Mouse (Mus musculus) right cerebral cortex, postnatal 10 days (tissue): Measurements from ENCODE around the gene Myo16.

Experiments used
- DNase-seq, 2 experiments: peaks; one replicate each; pipeline ENCODE4 v3.0.0; 2021; ENCODE audit warnings: low spot score in 2 of 2

Gene Myo16

DNA sequence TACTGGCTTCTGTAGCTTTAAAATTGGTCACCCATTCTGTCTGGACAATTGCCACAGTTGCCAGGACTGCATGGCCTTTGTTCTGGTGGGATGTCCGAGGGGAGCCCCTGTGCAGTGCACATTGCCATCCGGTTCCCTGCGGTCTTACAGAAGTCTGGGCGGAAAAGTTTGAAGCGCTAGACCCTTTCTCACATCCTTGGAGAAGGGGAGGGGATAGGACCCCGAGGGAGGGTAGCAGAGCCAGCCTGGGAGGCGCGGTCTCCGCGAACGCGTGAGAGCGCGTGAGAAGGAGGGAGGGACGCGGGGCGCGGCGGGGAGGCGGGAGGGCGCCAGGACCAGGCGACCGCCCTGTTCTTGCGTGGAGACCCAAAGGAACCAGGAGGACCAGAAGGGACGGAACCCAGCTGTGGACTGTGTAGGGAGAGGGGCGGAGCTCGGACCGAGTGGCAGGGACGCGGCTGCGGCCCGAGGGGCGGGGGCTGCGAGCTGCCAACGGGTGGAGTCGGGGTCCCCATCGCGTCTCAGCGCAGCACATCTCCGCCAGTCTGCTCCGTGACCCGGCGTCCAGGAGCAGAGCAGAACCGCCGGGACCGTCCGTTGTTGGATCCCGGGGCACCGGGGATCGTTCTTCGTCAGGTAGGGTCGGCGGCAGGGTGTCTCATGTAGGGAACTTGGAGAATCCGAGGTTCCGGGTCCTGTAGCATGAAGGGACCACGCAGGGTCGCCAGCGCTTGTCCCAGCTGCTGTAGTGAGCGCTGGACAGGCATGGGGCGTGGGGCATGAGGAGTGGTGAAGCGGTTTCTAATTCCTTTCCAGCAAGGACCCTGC is at the start of gene Myo16:
Myo16 (plus strand) TSS at position 301 of the 828 bp plus-strand sequence.
- DNase-seq, result peak; percentile 57 to 61

DNA sequence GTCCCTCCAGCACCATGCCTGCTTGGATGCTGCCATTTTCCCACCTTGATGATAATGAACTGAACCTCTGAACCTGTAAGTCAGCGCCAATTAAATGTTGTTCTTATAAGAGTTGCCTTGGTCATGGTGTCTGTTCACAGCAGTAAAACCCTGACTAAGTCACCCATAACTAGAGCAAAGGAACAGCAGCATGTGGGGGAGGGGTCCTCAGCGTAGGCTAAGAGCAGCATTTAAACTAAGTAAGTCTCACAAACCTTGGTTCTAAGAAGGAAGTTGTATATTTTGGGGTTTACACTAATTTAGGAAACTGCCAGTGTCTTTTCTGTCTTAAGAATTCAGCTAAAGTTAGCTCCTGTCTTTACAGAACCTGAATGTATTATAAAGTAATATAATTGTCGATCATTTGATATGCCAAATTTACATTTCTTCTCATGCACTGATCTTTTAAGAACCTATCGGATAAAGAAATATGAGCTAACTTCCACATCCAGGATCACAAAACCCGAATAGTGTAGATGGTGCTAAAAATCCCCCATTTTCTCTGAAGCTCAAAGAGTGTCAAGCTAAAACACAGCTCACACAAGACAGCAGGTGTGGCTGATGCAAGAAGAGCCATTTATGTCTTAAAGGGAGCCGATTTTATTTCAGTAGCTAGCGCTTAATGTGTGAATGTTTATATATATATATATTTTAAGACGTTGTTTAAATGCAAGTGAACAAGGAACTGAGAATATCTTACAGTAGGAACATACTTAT is 45.0 kb upstream of the Myo16 start:
- DNase-seq, result peak; percentile 62 to 65

DNA sequence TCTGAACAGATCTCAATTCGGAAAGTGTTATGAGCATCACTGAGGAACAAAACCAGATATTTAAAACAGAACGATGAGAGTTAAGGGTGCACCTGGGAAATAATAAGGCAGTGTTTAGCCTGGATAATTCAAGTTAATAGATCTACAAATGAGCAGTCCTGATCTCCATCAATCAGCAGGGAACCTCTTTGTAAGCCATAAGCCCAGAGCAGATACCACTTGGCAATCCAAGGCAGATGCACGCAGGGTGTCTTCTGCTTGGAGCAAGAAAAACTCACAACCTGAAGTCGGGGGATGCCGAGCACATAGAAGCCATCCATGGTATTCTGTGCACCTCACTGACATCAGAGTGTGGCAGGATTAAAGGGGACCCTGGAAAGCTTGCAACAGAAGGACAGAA is 31.0 kb upstream of the Myo16 start:
- no peak for DNase-seq

DNA sequence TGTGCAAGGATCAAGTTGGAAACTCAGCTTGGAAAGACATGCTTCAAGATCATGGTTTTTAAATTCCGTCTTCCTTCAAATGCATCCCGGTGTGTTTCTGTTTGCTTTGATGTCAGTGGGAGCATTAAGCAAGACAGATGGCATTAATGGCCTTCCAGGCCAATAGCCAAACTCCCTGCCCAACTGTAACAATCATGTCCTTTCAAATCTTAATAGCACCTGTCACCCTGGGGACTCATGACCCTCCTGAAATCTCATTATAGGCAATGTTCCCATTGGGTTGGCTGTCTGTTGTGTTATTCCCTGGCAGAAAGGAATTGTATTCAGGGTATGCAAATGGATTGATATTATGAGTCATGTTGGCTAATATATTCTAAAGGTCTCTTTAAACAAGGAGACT is 30.3 kb upstream of the Myo16 start:
- no peak for DNase-seq

DNA sequence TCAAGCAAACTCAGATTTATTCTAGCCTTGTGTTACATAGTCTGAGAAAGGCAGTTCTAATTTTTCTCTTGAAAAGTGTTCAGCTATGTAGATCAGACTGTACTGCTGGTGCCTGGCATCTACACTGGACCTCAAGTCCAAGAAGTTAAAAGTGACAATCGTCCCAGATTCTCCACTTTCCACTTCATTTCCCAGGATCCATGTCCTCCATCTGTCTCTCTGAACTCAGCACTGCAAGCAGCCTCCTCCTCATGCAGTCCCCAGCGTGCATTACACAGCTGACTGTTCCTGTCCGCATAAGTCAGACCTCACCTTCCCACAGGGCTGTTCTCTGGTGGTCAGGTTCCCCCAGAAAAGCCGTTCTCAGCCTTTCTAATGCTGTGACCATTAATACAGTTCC is 28.0 kb upstream of the Myo16 start:
- DNase-seq, result peak in 1 of 2 experiments; percentile 43

DNA sequence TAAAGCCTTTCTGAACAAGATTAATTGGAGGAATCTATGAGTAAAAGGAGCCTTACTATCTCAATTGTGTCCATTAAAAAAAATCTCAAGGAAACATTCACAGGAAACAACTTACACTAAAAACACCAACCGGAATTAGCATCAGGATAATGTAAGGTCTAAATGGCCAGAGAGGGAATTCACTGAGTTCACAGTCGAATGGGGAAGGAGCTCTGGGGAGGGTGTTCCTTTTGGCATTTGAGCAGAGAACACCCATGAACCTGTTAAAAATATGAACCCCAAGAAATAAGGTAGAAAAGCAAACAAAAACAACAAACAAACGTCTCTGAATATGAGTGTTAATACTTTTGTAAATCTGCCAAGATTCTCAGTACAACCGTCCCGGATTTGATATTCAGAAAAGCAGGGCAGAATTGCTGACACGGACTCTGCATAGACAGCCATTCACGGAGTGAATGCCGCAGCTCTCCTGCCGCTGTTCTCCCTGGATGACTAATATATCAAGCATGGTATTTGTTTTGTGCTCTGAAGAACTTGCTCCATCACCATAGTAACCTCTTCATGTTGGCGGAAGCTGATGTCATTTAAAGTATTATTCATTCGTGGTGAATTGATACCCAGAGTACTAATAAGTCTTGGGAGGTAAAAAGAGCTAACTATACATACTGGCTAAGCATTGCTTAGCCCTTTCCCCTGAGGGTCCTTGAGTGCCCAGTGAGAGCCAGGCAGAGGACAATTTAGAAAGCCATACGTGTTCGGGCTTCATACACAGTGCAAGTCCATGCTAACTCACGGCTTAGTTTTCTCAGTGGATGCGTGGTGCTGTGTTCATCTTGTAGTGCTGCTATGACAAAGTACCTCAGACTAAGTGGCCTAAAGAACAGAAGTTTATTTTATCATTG is 22.9 kb upstream of the Myo16 start:
- DNase-seq, result peak in 1 of 2 experiments; percentile 50

DNA sequence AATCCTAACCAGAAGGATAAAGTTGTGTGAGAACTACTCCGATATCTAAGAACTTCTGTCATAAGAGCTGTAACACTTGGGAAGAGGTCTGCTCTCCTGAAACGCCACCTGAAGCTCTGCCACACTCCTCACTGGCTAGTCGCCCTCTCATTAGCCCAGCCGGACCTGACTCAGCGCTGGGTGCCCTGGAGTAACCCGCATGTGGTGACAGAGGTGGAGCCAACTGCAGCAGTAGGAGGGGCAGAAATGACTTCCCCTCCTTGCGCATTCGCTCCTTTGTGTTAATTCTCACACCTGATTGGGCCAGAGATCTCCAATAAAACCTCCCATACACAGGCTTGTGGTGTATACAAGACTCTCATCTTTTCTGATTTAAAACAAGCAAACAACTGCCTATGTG is 14.2 kb upstream of the Myo16 start:
- DNase-seq, result no peak

DNA sequence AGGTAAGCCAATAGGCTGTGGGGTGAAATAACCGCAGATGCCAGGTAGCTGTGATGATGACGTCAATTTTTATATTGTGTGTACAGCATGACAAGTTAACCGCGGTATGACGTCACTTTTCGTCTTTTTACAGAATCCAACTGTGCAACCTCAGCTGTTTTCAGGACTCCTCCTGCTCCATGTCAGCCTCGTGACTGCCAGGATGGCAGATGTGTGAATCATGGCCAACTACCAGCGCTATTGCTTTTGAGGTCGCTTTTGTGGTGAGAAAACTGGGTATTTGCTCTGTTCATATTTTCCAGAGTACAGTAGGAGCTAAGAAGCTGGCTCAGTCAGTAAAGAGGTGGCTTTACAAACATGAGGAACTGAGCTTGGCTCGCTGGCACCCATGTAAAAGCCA is 9.8 kb upstream of the Myo16 start:
- DNase-seq, result no peak

DNA sequence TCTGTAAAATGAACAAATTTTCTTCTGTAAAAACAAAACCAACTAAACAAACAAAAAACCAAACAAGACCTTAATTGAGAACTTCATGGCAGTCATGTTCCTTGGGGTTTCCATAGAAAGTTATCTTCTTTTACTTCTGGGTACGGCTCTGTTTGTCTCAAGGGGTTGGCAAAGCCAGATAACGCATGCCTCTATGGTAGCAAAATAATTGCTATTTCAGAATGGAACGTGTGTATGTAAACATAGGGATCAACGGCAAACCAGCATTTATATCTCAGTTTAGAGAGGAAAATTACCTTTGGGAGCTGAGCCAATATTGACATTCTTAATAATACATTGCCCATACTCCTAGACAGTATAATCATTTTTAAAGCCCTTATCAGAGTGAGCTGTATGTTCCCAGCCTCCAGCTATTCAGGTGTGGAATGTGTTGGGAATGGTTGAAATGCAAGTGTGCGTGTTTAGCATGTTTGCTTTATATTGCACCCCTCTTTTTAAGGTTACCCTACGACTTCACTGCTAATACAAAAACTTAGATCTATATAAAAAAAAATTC is 1.9 kb upstream of the Myo16 start:
- DNase-seq, result no peak

DNA sequence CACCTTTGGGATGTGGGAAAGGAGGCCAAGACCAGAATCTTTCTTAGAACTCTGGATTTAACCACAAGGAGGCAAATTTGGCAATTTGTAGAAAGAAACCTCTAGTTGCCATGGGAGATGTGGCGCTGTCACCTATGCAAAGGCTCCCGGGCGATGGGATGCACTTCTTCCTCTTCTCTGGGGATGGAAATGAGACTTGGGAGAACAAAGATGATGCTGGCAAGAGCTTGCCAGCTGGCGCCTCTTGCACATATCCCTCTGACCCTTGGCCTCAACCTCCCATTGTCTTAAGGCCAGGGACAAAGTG is 681 bp downstream of the Myo16 start:
- DNase-seq, result no peak

DNA sequence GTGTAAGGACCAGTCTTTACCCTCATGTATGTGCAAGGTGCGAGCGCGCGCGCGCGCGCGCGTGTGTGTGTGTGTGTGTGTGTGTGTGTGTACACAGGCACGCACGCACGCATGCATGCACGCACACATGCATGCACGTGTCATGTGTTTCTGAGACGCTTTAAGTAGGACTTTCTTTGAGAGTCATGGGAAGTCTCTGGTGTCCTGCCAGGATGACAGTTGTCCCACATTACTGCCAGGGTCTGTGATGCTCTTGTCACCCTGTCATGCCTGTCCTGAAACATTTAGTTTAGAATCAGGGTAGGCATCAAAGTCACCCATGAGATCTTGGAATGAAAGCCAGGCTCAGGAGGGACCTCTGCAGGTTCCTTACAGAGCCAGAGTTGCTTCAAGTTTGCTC is 1.4 kb downstream of the Myo16 start:
- no peak for DNase-seq

DNA sequence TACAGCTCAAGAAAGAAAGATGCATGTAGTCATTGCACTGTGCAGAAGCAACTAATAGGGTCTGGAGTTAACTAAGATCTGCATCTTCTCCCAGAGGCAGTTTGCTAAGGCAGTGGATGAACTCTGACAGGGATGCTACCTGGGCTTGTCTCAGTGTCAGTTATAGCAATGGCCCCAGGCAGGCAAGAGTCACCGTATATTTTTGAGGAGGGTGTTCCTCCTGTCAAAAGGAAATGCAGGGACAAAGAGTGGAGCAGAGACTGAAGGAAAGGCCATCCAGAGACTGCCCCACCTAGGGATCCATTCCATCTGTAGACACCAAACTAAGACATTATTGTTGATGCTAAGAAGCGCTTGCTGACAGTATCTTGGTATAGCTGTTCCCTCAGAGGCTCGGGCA is 7.4 kb downstream of the Myo16 start:
- DNase-seq, result no peak

DNA sequence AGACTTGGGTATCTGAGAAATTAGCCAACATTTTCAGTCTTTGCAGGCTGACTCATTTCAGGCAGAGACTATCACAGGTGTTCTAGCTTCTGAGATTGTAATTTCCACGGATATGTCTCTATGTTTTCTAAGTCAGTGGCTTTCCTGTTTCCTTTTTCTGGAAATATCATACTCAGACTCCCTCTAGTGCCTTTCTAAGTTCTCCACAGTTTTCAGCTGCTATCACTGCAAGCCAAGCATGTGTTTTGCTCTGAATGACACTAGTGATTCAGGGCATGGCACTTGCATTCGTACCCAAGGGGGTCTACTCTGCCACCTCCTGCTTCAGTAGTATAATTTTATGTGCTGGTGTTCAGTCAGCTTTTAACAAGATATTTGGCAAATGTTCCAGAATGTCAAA is 11.2 kb downstream of the Myo16 start:
- DNase-seq, result no peak

DNA sequence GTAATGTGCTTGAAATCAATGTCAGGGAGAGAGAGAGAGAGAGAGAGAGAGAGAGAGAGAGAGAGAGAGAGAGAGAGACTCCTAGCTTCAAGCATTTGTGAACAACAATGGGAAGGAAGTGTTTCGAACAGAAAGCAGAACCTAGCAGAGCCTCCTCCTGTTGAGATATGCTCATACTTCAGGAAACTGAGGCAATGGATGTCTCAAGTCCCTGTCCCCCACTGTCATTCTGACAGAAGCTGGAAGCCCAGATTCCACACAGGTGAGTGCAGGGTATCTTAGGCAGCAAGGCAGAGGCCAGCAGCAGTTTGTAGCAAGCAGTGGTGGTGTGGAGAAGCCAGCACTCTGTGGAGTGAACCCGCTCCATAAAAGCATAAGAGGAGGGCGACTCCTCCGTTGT is 14.6 kb downstream of the Myo16 start:
- no peak for DNase-seq

DNA sequence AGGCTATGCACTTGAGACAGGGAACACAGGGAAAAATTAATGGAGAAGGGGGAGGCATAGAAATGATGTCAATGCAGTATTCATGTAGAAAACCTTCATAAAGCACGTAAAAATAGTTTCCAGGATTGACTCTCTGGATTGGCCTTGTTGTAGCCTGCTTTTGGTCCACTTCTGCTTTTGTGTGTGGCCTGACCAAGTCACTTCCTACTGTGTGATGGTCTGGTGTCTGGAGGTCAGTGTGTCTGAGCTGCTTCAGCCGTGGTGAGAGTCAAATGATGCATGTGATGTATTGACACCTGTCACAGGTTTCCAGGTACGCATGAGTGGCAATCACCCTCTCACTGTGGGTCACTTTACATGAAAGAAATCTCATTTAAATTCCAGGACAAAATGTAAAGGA is 16.2 kb downstream of the Myo16 start:
- DNase-seq, result no peak

DNA sequence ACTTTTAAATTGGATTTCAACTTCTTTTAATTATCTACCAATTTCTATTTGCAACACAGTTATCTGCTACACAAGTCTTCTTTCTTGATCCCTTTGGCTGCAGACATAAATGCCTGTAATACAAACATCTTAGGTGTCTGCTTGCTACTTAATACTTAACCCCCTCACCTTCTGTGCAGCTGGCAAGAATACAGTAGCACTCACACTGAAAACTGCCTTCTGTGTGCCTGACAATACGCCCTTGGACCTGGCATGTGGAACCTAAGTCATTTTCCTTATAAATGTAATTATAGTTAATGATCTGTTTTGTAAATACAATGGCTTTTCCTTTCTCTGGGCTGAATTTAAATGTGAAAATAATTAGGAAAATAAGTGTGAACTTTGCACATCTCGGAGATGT is 17.6 kb downstream of the Myo16 start:
- no peak for DNase-seq

DNA sequence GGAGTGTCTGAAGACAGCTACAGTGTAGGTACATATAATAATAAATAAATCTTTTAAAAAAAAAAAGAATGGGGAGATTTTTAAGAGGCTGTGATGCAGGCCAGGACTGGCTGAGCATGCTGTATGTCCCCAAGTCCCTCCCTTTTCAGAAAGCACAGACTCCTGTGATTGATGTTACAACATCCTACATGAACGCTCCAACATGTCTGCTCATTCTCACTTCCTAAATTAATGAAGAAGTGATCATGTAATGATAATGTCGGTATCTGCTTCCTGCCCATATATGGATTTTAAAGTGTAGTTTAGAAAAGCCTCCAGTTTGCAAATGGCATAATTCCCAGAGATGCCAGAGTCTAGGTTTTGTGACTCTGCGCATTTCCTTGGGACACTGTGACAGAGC is 18.6 kb downstream of the Myo16 start:
- DNase-seq, result no peak

DNA sequence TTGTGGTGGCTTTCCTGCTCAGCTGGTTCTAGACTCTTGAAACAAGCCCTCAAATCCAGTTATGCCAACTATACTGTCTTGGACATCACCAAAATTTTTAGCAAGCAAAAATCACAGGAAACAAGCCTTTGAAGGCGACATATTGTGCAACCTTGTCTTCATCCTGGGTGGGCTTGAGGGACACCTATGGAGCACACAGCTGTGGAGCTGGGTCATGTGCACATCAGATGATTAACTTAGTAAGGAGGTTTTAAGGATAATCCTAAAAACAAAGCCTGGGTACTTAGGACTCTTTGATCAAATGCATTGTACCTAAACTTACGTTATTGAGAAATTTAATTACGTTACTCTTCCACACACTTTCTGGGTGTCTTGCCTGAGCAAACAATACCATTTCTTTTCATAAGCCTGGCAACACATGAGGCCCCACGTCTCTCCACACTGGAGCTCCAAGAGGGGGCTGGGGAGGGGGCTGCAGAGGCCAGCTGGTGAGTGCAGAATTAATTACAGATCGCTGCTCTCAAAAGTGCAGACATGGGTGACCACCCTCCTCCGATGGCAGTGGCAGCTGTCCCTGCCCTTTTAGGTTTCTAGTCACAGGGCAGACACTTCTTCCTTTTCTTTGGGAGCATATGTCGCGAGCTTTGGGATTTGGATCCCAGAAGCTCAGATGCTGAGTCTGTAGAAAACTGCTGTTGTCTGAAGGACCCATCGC is 19.5 kb downstream of the Myo16 start:
- no peak for DNase-seq

DNA sequence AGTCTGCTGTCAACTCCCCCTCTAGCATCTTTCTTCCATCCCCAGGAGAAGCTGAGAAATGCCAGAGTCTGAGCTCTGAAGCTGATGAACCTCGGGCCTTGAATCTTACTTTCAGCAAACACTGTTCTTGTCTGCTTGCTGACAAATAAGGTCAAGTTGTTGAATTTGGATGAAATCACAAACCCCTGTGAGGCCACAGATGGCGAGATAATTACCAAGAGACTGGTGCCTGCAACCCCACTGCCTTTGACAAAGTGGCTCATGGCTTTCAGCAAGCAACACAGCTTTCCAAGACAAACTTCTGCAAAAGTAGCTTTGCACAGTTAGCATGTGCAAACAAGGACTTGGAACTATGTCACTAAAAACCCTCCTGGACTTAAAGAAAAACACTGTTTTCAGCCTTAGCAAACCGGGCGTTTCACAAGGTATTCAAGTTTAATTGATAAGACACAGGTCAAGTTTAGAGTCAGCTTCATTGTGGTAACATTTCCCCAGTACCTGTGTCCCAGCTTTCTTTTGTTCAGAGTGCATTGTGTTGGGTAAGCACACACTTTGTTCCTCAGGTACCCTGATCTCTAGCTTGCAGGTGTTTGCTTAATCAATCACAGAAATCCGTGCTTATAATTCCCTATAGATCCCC is 20.6 kb downstream of the Myo16 start:
- no peak for DNase-seq

DNA sequence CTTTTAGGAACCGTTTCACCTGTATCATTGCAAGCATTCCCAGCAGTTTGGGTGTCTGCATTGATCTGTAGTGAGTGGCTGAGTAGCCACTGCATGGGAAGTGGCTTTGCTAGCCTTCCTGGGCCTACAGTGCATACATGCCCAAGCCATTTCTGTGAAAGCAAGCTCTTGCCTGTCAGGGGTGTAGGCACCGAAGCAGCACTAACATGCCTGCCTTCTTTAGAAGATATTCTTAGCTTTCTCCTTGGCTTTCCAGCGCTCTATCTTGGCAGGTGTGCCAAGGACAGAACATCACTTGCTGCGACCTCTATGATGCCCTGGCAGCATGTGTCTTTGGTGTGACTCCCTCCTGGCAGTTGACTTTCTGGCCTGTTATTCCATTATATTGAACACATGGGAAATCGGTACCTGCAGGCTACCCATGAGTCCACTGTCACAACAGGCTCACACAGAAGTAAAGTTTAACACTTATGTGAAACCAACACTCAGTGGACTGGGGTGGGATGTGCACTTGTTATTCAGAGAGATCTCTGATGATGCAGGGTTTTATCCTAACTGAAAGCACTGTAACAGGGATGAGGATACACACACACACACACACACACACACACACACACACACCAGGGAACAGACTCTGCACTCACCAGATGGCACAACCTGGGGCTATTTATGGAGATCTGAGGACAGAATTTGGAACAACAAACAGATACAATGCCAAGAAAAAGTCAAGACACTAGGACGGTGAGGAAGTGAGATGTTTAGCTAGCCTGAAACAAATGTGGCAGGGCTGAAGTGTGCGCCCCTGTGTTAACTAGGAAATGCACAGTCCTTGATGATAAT is 21.4 kb downstream of the Myo16 start:
- DNase-seq, result no peak
